Mouse (Mus musculus): Measurements from ENCODE around the gene Pbx4.

DNA sequence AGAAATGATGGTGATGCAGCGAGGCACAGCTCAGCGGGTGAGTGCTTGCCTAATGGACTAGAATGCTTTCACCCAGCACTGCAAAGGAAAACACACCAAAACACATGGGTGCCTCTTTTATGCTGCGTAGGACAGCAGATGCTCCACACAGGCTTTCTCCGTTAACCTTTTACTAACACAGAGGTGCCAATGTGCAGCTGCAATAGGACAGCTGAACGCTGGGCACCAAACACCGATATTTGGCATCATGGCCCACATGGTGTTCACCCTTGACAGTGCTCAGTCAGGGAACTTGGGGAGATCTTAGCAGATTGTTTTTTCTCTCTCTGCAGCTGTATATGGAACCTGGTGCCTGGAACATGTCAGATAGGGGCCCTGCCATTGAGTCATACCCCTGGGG, 37.4 kb upstream of the Pbx4 start:
- TF ChIP-seq GATA1 (IDR thresholded peaks at IDR 0.05; ENCODE audit: low read length) (no peak), TAL1 (IDR thresholded peaks at IDR 0.05; ENCODE audit: low read length) (no peak)
